Mouse (Mus musculus) adrenal gland (tissue): ENCODE measurements around the gene Rab3ip.

Experiments used
- intact Hi-C: fragments of 180-260 bp; cut with DNase I; formaldehyde crosslinking; loops from one replicate; pipeline ENCODE4 v1.15.1; 2025

Gene Rab3ip

DNA sequence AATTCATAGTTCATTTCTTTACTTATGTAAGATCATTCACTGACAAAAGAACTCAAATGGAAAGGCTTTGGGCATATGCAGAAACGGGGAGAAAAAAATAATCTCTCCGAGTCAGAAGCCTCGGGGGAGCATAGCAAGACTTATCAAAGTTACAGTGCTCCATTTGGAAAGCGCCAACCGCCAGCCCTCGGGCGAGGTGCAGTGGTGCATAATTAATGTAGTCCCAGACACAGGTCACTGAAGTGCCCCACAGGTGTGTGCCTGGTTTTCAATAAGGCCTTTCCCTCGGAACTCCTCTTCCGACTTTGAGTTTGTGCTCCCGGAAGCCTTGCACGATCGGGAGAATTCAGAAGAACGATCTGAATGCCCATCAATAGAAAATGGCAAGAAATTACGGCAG lies 11.6 kb upstream of the Rab3ip start:
- intact Hi-C loops = no loop called here

DNA sequence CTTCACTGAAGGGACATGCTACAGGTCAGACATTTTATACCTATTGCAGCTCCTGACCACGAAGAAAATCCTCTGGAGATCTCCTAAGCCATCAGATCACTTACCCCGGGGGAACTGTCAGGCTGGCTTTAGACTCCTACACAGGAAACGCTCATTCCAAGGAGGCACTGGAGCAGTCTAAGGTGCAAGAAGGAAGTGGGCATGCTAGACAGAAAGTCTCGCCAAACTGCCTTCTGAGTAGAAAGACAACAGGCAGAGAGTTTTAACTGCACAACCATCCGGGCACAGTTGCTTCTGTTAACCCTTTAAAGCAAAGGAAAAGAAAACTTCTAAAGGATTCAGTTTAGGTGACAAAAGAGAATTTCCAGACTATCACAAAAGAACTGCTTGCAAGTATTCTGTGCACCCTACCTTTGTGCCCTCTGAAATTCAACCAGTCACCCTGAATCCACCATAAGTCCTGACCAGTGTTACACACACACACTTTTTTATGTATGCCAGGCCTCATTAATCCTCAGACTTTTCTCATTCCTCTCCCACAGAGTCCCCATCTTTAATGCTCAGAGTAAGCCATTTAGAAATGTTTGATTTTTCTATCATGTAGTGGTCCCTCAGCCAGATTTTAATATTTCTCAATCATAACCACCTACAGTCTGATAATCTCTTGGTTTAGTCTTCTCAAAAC lies 7.4 kb upstream of the Rab3ip start:
- intact Hi-C loops = no loop called here

- intact Hi-C loops = no loop called here
Observed at GRCm38 (mm10) chr10:116956483-116957158, 6.1 kb upstream of the Rab3ip start.

- intact Hi-C loops = no loop called here
Observed at GRCm38 (mm10) chr10:116955191-116955590, 4.6 kb upstream of the Rab3ip start.

DNA sequence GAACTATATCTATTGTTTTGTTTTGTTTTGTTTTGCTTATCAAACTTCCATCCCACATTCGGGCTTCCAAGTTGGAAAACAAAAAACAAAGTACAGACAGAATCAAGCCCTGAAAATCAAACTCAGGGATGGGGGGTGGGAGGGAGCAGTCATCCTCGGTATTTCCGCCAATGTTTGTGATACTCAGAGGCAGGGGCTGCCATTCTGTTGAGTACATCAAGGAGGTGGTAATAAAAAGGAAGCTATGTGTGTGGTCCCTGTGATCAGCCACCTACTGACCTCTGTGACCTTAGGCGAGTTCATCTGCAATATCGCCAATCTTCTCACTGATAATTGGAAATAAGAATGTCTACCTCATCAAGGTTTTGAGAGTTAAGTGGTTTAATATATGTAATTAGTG lies 317 bp upstream of the Rab3ip start:
- intact Hi-C loops = no loop called here

DNA sequence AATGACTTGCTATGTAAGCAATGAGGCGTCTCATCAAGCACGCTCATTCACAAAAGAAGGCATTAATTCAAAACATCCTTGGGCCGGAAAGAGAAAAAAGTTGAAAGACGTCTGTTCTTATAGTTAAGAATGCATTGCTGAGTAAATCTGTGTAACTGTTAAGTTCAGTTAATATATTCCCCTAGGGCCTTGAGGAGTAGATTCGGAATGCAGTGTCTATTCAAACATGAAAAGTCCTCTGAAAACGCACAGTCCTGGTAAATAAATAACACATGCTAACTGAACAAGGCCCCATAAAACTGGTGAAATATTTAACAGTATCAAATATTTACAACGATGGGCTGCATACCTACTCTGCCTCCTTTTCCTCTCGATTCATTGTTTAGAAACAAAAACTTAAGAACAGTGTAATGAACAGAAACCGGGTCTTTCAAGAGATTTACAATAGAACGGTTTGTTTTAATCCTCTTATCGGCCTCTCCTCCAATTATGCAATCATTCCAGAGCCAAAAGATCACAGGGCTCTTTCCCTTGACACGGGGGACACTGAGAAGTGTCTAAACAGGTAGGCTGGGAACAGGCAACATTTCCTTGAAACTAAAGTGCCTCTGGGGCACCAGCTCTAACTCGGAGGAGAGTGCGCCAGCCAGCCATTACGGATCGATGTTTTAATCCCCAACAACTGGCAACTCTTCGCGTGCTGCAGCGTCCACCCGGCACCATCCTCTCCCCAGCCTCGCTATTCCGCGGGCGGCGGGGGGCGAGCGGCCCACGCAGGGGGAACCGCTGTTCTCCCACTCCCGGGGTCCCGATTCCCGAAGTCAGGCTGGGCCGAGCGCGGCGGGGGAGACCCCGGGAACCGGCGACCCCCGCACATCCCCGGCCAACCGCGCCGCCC lies 1.2 kb downstream of the Rab3ip start:
- intact Hi-C loops = loop anchor here (10.0 kb wide), 2 partner anchors 85 to 255 kb away; no protein-coding TSS in a partner anchor

GRCm38 (mm10) chr10:116948414-116948813 lies 2.2 kb downstream of the Rab3ip start:
- intact Hi-C loops = loop anchor here (10.0 kb wide), 2 partner anchors 86 to 256 kb away; no protein-coding TSS in a partner anchor

GRCm38 (mm10) chr10:116944940-116945339 lies 5.6 kb downstream of the Rab3ip start:
- intact Hi-C loops = loop anchor here (10.0 kb wide), 2 partner anchors 90 to 260 kb away; no protein-coding TSS in a partner anchor

DNA sequence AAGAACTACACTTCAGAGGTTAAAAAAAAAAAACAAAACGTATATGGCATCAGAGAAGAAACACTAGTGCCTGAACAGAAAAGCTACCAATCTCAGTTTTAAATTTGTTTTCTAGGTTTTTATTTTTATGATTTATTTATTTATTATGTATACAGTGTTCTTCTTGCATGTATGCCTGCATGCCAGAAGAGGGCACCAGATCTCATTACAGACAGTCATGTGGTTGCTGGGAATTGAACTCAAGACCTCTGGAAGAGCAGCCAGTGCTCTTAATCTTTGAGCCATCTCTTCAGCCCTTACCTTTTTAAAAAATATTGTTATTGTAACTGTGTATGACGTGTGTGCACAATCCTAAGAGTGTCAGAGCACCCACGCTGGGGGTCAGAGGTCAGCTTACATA lies 6.4 kb downstream of the Rab3ip start:
- intact Hi-C loops = loop anchor here (10.0 kb wide), 2 partner anchors 91 to 261 kb away; no protein-coding TSS in a partner anchor

GRCm38 (mm10) chr10:116943025-116943424 lies 7.5 kb downstream of the Rab3ip start:
- intact Hi-C loops = loop anchor here (10.0 kb wide), 2 partner anchors 92 to 262 kb away; no protein-coding TSS in a partner anchor

DNA sequence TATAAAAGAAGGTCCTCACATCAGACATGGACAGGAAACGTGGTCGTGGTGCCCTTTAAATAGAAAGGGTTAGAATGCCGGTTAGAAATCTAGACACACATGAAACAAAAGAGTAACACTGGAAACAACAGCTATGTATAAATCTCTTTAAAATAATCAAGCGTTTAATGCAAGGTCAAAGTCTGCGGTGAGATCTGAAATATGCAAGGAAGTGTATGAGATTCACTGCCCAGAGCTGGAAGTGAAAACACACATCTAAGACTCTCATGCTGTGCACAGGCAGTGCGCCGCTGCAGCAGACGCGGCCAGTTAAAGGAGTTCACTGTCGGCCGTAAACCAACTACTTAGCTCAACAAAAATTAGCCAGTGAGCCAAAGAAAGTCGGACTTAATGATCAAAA lies 15.5 kb downstream of the Rab3ip start:
- intact Hi-C loops = no loop called here

DNA sequence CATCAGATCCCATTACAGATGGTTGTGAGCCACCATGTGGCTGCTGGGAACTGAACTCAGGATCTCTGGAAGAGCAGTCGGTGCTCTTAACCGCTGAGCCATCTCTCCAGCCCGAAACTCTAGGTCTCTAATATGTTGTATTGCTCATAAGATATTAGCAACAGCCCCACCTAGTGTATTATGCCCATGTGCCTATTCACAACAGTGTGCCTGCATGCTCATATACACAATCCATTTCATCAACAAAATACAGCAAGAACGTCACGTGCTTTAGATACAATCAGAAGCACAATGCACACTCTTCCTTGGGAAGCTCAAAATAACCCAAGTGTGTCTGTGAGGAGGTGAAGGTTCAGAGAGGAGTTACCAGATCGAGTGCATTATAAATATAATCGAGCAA lies 16.8 kb downstream of the Rab3ip start:
- intact Hi-C loops = no loop called here

GRCm38 (mm10) chr10:116932418-116932817 lies 18.2 kb downstream of the Rab3ip start:
- intact Hi-C loops = no loop called here

DNA sequence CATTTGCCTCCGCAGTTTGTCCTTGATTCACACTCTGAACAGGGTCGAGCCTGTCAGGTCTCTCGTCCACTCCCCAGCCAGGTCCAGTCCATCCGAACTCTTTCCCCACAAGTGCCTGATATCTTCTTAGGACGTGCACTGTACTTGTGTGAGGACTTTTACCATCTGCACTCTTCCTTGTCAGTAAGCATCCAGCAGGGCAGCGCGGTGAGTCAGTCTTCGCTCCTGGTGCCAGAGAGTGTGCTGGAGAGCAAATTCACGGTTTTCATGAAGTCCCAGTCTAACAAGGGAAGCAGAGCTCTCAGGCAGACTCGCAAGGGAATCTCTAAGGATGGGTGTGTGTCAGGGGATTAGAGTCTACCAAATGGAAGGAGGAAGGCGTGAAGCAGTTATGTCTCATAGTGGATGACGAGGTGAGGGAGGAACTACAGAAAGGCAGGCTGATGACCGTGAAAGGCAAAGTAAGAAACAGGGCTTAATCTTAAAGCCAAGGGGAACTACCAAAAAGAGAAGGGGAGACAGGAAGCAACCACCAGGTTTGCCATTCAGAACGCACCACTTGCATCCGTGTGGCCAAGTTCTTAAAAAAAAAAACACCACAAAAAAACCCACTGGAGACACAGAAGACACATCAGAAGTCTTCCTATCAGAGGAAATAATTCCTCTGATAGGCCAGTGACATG lies 18.9 kb downstream of the Rab3ip start:
- intact Hi-C loops = no loop called here

GRCm38 (mm10) chr10:116930936-116931335 lies 19.6 kb downstream of the Rab3ip start:
- intact Hi-C loops = no loop called here

DNA sequence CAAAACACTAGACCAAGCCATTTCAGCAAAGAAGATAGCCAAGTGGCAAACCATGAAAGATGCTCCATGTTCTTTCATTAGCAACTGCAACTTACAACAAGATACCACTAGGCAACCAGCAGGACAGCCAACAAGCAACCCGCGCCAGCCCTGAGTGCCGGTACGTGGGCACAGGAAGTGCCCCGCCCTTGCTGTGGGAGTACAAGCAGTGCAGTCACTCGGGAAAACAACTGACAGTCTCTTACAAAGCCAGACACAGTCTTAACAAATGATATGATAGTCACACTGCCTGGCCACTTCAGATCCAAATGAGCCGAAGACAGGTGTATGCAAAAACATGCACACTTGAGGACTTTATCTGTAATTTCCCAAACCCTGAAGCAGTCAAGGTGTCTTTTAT lies 20.1 kb downstream of the Rab3ip start:
- intact Hi-C loops = no loop called here

DNA sequence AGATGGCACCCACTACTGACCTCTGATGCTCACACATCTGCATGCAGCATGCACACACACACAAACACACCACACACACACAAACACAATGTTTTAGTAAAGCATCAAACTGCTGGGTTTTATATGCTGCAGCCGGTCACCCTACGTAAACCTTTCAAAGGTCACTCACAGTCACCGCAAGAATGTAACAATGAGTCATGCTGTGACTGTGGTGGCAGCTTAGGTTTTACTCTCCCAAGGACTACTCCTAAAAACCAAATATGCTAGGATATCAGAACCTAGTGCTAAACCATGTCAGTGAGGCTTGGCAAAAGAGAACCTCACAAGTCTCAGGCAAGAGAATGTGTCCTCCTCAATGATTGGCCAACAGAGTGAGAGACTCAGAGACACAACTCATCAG lies 21.7 kb downstream of the Rab3ip start:
- intact Hi-C loops = no loop called here

DNA sequence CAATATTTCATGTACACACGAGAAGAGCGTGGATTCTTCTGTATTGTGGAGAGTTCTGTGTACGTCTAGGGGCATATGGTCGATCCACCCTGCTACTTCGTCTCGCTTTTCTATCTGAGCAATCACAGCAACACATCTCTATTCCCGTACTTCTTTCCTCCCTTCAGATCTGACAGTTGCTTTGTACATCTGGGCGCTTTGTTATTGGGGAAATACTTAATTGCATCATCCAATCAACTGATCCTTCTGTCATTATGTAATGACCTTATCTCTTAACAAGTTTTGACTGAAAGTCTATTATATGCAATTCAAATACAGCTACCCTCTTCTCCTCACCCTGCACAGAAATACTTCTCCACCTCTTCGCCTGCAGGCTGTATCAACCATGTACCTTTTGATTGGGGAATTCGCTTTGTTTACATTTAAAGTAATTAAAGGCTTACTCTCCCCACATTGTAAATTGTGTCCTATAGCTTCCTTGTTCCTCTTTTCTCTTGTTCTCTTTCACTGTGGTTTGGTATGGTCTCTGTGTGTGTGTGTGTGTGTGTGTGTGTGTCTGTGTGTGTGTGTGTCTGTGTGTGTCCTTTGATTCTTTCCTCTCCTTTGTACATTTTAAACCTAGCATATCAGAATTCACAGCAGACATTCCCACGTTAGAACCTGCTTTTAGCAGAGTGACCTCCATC lies 24.0 kb downstream of the Rab3ip start:
- intact Hi-C loops = no loop called here

GRCm38 (mm10) chr10:116923651-116924495 lies 26.7 kb downstream of the Rab3ip start:
- intact Hi-C loops = no loop called here

GRCm38 (mm10) chr10:116922161-116922560 lies 28.4 kb downstream of the Rab3ip start:
- intact Hi-C loops = no loop called here
